Mouse (Mus musculus) neural tube, embryonic 12.5 days (tissue): ENCODE data around the gene Ppp1r16b. TPM values are rescaled to one million over a fixed set of nuclear protein-coding genes. Genes with fewer than 3 reads are reported as not detected.

ENCODE experiments used
- ATAC-seq: fragments of 200-750 bp; cut with Nextera tagmentation; 2 replicates; pipeline ENCODE4 v1.8.0; 2017; ENCODE audit warnings: low read depth, mild to moderate bottlenecking, moderate TSS enrichment, moderate library complexity; ENCODE audit not compliant: low FRiP score
- H3K27ac ChIP-seq: fragments of 300-500 bp; sonication (generic); 2 replicates; pipeline ENCODE4 v1.5.1; 2016
- H3K27me3 ChIP-seq: fragments of 300-500 bp; sonication (generic); replicated peaks from 2 replicates; pipeline ENCODE4 v1.6.1; 2016; ENCODE audit warnings: mild to moderate bottlenecking
- H3K36me3 ChIP-seq: fragments of 300-500 bp; sonication (generic); 2 replicates; pipeline ENCODE4 v1.6.1; 2016; ENCODE audit warnings: mild to moderate bottlenecking
- H3K4me1 ChIP-seq: fragments of 300-500 bp; sonication (generic); 2 replicates; pipeline ENCODE4 v1.6.1; 2016
- H3K4me2 ChIP-seq: fragments of 300-500 bp; sonication (generic); replicated peaks from 2 replicates; pipeline ENCODE4 v1.6.1; 2016; ENCODE audit warnings: mild to moderate bottlenecking
- H3K4me3 ChIP-seq: fragments of 300-500 bp; sonication (generic); 2 replicates; pipeline ENCODE4 v1.5.1; 2016
- H3K9ac ChIP-seq: fragments of 300-500 bp; sonication (generic); 2 replicates; pipeline ENCODE4 v1.6.1; 2016; ENCODE audit warnings: mild to moderate bottlenecking
- H3K9me3 ChIP-seq: fragments of 300-500 bp; sonication (generic); 2 replicates; pipeline ENCODE4 v1.6.1; 2016; ENCODE audit warnings: mild to moderate bottlenecking
- WGBS: fragments of 180-500 bp; shearing (Covaris S2); methylation state at CpG from one replicate; pipeline ENCODE4 v1.1.7; 2016; 5-methylcytosine and 5-hydroxymethylcytosine counted together
- polyA plus RNA-seq: library from polyadenylated mRNA; unstranded; fragments of >200 nt; fragmentation: Nextera tagmentation; extraction: Ambion mirVana; gene quantifications from 2 replicates; pipeline ENCODE4 v1.2.1, GENCODE M21; 2016

Gene Ppp1r16b
- polyA plus RNA-seq, 1 experiment from 2014 or later = 4.5 TPM

DNA sequence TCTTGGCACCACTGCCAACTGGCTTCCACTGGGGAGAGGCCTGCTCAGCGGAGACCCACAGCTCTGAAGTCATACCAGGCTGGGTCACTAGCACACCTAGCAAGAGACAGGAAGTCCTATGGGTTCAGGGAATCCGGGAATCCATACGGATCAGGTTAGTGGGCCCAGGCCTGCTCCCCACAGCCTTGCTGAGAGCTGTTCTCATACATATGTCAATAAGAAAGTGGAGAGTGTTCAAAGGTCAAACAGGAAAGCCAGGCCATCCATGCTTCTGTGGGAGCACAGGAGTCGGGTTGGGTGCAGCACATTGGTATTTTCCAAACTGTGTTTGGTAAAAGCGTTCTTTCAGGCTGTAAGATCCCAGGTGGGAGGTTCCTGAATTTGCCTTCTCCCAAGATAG lies 97.1 kb downstream of the Ppp1r16b start:
- H3K27ac ChIP-seq = no peak overlapping the region
- no peaks in the 10 kb centered on the region for H3K4me1 ChIP-seq
- no peaks in the 10 kb centered on the region for H3K9me3 ChIP-seq
- H3K4me3 ChIP-seq = no peak overlapping the region
- no peak overlapping the region for H3K9ac ChIP-seq
- ATAC-seq = no peak
- 87% methylated on average over 5 of the region's 5 CpGs for WGBS
- H3K4me2 ChIP-seq = no peak overlapping the region
- H3K36me3 ChIP-seq = no peaks in the 10 kb centered on the region
- H3K27me3 ChIP-seq = no peaks in the 10 kb centered on the region

- under 1% methylated on average over 48 of the region's 48 CpGs for WGBS
- peaks cover 42% of the 10 kb centered on the region for H3K4me1 ChIP-seq
Measured at GRCm38 (mm10) chr2:158767742-158768339, 102.6 kb downstream of the Ppp1r16b start, which contains the start of gene Fam83d. Gene Fam83d, plus strand, starts transcription at chr2:158768093.

GRCm38 (mm10) chr2:158768350-158768749 lies 103.2 kb downstream of the Ppp1r16b start:
- peak overlapping the region; percentile 76 for H3K4me3 ChIP-seq
- H3K9ac ChIP-seq = peak overlapping the region; percentile 73
- H3K36me3 ChIP-seq = 0 out of 2 replicates have a peak, but pooled peaks cover 6% of the 10 kb centered on the region
- H3K27ac ChIP-seq = no peak overlapping the region
- ATAC-seq = peak; percentile 38
- peaks cover 44% of the 10 kb centered on the region for H3K4me1 ChIP-seq
- no peaks in the 10 kb centered on the region for H3K9me3 ChIP-seq
- under 1% methylated on average over 37 of the region's 37 CpGs for WGBS
- H3K4me2 ChIP-seq = peak overlapping the region; percentile 95
- no peaks in the 10 kb centered on the region for H3K27me3 ChIP-seq

More at GRCm38 (mm10) chr2:158767742-158768339, 102.6 kb downstream of the Ppp1r16b start, which contains the start of gene Fam83d:
- H3K4me3 ChIP-seq = peak within 1 kb of the TSS; percentile 76
- H3K9me3 ChIP-seq = no peaks in the 10 kb centered on the region
- H3K27ac ChIP-seq = no peak within 1 kb of the TSS
- H3K9ac ChIP-seq = peak within 1 kb of the TSS; percentile 73
- peak; percentile 99 for ATAC-seq
- no peaks in the 10 kb centered on the region for H3K27me3 ChIP-seq
- 0 out of 2 replicates have a peak, but pooled peaks cover 2% of the 10 kb centered on the region for H3K36me3 ChIP-seq
- peak within 1 kb of the TSS; percentile 95 for H3K4me2 ChIP-seq

- no peaks in the 10 kb centered on the region for H3K9me3 ChIP-seq
- H3K9ac ChIP-seq = peak overlapping the region; percentile 73
- H3K27me3 ChIP-seq = no peaks in the 10 kb centered on the region
- no peak for ATAC-seq
- peak overlapping the region; percentile 76 for H3K4me3 ChIP-seq
- peaks cover 44% of the 10 kb centered on the region for H3K4me1 ChIP-seq
- H3K36me3 ChIP-seq = 0 out of 2 replicates have a peak, but pooled peaks cover 6% of the 10 kb centered on the region
- 7% methylated on average over 5 of the region's 5 CpGs for WGBS
- H3K4me2 ChIP-seq = peak overlapping the region; percentile 95
- H3K27ac ChIP-seq = no peak overlapping the region
Measured at GRCm38 (mm10) chr2:158768771-158769170, 103.6 kb downstream of the Ppp1r16b start.

DNA sequence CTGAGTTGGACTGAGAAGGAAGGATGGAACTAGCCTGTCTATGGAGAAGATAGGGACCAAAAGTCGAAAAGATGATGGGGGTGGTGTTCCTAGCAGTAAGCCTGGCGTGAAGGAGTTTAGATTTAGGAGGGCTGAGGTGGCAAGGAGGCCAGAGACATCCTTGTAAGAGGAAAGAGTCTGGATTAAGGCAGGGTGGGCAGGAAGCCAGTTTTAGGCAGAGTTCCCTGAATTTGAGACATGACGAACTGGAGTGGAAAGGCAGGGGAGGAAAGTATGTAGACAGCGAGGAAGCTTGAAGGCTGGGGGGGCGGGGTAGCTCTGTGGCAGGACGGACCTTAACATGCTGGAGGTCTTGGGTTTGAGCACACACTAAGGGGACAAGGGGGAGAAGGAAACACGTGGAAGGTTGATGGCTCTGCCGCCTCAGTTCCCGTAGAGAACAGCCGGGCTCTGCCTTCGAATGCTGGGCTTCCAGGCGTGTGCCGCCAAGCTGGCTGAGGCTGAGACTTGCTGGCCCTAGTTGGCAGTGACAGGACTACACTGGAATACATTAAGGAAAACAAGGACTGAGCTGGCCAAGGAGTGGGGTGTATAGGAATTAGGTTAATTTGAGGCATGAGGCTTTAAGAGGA lies 105.0 kb downstream of the Ppp1r16b start:
- Histone ChIP-seq H3K4me3 (peak overlapping the region; percentile 76; the same call in 1 of the 2 replicates), H3K4me1 (peaks cover 44% of the 10 kb centered on the region), H3K9me3 (no peaks in the 10 kb centered on the region), H3K9ac (peak overlapping the region; percentile 73), H3K27me3 (no peaks in the 10 kb centered on the region), H3K4me2 (peak overlapping the region; percentile 95), H3K36me3 (0 out of 2 replicates have a peak, but pooled peaks cover 6% of the 10 kb centered on the region), H3K27ac (no peak overlapping the region)
- ATAC-seq = no peak
- 42% methylated on average over 13 of the region's 13 CpGs for WGBS

DNA sequence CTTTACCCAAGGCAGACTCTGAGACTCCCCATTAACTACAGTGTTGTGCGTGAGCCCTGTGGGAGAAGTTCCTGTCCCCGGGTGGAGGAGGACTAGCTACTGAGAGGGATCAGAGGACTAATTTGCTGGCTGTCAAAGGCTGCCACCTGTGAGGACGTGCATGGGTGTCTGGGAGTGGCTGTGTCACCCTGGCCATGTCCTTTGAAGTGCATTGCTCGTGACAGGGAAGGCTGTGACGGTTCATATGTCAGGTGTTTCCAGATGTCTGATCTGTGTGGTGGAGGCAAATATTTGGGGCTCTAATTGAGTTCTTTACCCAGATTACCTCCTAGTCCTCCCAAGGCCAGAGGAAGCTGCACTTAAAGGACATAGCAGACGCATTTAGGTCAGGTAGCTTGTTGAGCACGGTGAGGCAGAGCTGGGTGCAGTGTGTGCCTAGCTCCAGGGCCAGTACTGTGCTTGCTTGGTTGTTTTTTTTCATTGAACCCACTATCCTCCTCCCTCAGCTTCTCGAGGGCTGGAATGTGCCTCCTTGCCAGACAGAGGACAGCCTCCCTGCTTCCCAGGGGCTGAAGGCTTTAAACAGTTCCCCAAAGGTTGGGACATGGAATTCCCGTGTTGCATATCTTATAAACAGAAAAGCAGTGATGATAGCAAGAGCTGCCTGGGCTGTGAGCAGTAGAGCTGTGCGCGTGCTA lies 106.0 kb downstream of the Ppp1r16b start:
- H3K4me1 ChIP-seq = peaks cover 44% of the 10 kb centered on the region
- ATAC-seq = no peak
- 52% methylated on average over 11 of the region's 11 CpGs for WGBS
- 0 out of 2 replicates have a peak, but pooled peaks cover 9% of the 10 kb centered on the region for H3K36me3 ChIP-seq
- H3K27me3 ChIP-seq = no peaks in the 10 kb centered on the region
- H3K9me3 ChIP-seq = no peaks in the 10 kb centered on the region
- no peak overlapping the region for H3K27ac ChIP-seq
- H3K4me3 ChIP-seq = no peak overlapping the region
- no peak overlapping the region for H3K9ac ChIP-seq
- peak overlapping the region; percentile 95 for H3K4me2 ChIP-seq

DNA sequence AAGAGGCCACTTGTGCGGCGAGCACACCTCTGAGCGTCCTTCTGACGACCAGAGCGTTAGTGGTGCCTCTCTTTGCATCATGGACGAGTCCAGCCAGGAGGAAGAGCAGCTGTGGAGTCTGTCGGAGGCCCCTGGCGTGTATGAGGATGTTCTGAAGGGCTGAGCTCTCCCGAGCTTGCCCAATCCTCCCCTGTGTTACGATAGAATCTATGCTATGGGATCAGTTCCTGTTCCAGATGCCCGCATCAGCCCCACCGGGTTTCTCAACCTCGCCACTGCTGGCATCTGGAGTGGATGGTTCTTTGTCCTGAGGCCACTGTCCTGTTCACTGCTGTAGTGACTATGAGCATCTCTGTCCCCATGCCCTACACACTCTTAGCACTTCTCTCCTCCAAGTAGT lies 107.6 kb downstream of the Ppp1r16b start:
- Histone ChIP-seq H3K36me3 (0 out of 2 replicates have a peak, but pooled peaks cover 9% of the 10 kb centered on the region), H3K4me3 (no peak overlapping the region), H3K27me3 (no peaks in the 10 kb centered on the region), H3K4me1 (peaks cover 52% of the 10 kb centered on the region), H3K27ac (no peak overlapping the region), H3K9me3 (no peaks in the 10 kb centered on the region), H3K9ac (no peak overlapping the region), H3K4me2 (no peak overlapping the region)
- ATAC-seq = no peak
- WGBS = 86% methylated on average over 13 of the region's 13 CpGs

- 89% methylated on average over 8 of the region's 8 CpGs for WGBS
- no peak overlapping the region for H3K4me3 ChIP-seq
- no peak overlapping the region for H3K4me2 ChIP-seq
- H3K27ac ChIP-seq = no peak overlapping the region
- no peaks in the 10 kb centered on the region for H3K27me3 ChIP-seq
- no peak for ATAC-seq
- H3K4me1 ChIP-seq = peaks cover 40% of the 10 kb centered on the region
- H3K9ac ChIP-seq = no peak overlapping the region
- H3K9me3 ChIP-seq = no peaks in the 10 kb centered on the region
- peaks cover 22% of the 10 kb centered on the region for H3K36me3 ChIP-seq
Measured at GRCm38 (mm10) chr2:158774886-158775285, 109.7 kb downstream of the Ppp1r16b start.

GRCm38 (mm10) chr2:158776716-158777115 lies 111.5 kb downstream of the Ppp1r16b start:
- no peaks in the 10 kb centered on the region for H3K9me3 ChIP-seq
- 88% methylated on average over 4 of the region's 4 CpGs for WGBS
- H3K27me3 ChIP-seq = no peaks in the 10 kb centered on the region
- peaks cover 21% of the 10 kb centered on the region for H3K4me1 ChIP-seq
- ATAC-seq = no peak
- H3K4me2 ChIP-seq = no peak overlapping the region
- H3K27ac ChIP-seq = no peak overlapping the region
- no peak overlapping the region for H3K9ac ChIP-seq
- H3K36me3 ChIP-seq = peaks cover 39% of the 10 kb centered on the region
- no peak overlapping the region for H3K4me3 ChIP-seq

DNA sequence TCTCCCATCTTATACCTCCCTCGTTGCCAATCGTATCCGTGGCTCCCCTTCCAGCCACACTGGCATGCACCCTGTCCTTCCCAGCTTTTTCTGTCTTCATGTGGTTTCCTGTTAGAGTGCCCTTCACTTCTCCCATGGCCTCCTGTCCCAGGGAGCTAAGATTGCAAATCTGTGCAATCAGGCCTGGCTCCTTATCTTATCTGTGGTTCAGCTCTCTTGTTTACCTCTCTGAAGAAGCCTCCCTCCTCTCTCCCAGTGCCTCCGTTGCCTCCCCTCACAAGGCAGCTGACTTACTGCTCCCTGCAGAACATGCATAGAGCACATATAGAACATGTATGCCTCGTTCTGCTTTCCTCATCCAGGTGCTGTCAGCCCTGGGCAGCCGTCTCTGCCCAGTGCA lies 112.3 kb downstream of the Ppp1r16b start:
- H3K9me3 ChIP-seq = no peaks in the 10 kb centered on the region
- peaks cover 15% of the 10 kb centered on the region for H3K4me1 ChIP-seq
- H3K4me3 ChIP-seq = no peak overlapping the region
- no peak for ATAC-seq
- H3K27me3 ChIP-seq = no peaks in the 10 kb centered on the region
- no peak overlapping the region for H3K4me2 ChIP-seq
- no peak overlapping the region for H3K27ac ChIP-seq
- WGBS = 80% methylated on average over 6 of the region's 6 CpGs
- H3K9ac ChIP-seq = 0 out of 2 replicates have a peak overlapping the region, but pooled peaks have one; percentile 3
- peaks cover 42% of the 10 kb centered on the region for H3K36me3 ChIP-seq

GRCm38 (mm10) chr2:158778349-158778748 lies 113.2 kb downstream of the Ppp1r16b start:
- peaks cover 10% of the 10 kb centered on the region for H3K4me1 ChIP-seq
- ATAC-seq = no peak
- H3K4me2 ChIP-seq = no peak overlapping the region
- H3K9me3 ChIP-seq = no peaks in the 10 kb centered on the region
- WGBS = 86% methylated on average over 7 of the region's 7 CpGs
- H3K4me3 ChIP-seq = no peak overlapping the region
- H3K36me3 ChIP-seq = peaks cover 39% of the 10 kb centered on the region
- no peaks in the 10 kb centered on the region for H3K27me3 ChIP-seq
- H3K9ac ChIP-seq = no peak overlapping the region
- H3K27ac ChIP-seq = no peak overlapping the region

DNA sequence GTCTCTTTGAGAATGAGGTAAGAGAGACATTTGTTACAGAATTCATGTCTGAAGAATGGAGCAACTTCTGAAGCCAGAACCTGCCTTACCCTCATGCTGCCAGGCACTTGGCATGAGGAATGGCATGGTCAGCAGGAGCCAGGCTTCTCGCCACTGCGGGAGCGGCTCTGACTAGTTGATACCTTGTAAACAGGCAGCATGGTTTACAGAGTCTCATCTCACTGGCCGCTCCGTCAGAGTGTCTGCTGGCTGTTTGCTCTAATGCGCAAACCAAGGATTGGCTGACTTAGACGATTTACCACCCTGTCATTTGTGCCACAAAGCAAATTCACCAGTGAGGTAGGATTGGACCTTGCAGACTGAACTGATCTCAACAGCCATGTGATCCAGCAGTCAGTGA lies 115.9 kb downstream of the Ppp1r16b start:
- H3K4me1 ChIP-seq = peaks cover 10% of the 10 kb centered on the region
- no peak for ATAC-seq
- no peaks in the 10 kb centered on the region for H3K27me3 ChIP-seq
- H3K4me3 ChIP-seq = no peak overlapping the region
- no peaks in the 10 kb centered on the region for H3K9me3 ChIP-seq
- WGBS = 93% methylated on average over 7 of the region's 7 CpGs
- H3K27ac ChIP-seq = no peak overlapping the region
- H3K4me2 ChIP-seq = no peak overlapping the region
- no peak overlapping the region for H3K9ac ChIP-seq
- H3K36me3 ChIP-seq = peaks cover 62% of the 10 kb centered on the region
